Mouse (Mus musculus) neural tube, embryonic 14.5 days (tissue): ENCODE measurements around the gene Adgrl3. TPM values are rescaled to one million over a fixed set of nuclear protein-coding genes. Genes with fewer than 3 reads are reported as not detected.

Experiments used
- ATAC-seq: fragments of 200-750 bp; cut with Nextera tagmentation; 2 replicates; pipeline ENCODE4 v1.8.0; 2017; ENCODE audit warnings: low read depth, mild to moderate bottlenecking, moderate TSS enrichment, moderate library complexity
- H3K27ac ChIP-seq: fragments of 300-500 bp; sonication (generic); 2 replicates; pipeline ENCODE4 v1.5.1; 2014; ENCODE audit warnings: low read depth, mild to moderate bottlenecking, control low read depth, low read length, moderate library complexity, mixed read lengths
- H3K27me3 ChIP-seq: fragments of 300-500 bp; sonication (generic); 2 replicates; pipeline ENCODE4 v1.6.1; 2014; ENCODE audit warnings: low read length; ENCODE audit not compliant: control insufficient read depth, insufficient read depth
- H3K36me3 ChIP-seq: fragments of 300-500 bp; sonication (generic); 2 replicates; pipeline ENCODE4 v1.6.1; 2014; ENCODE audit warnings: low read length, mixed read lengths; ENCODE audit not compliant: control insufficient read depth, insufficient read depth
- H3K4me1 ChIP-seq: fragments of 300-500 bp; sonication (generic); 2 replicates; pipeline ENCODE4 v1.6.1; 2014; ENCODE audit warnings: low read length; ENCODE audit not compliant: control insufficient read depth, insufficient read depth
- H3K4me2 ChIP-seq: fragments of 300-500 bp; sonication (generic); 2 replicates; pipeline ENCODE4 v1.6.1; 2014; ENCODE audit warnings: mild to moderate bottlenecking, low read depth, low read length, control low read depth
- H3K4me3 ChIP-seq: fragments of 300-500 bp; sonication (generic); 2 replicates; pipeline ENCODE4 v1.5.1; 2014; ENCODE audit warnings: low read depth, low read length, control low read depth, mixed read lengths
- H3K9ac ChIP-seq: fragments of 300-500 bp; sonication (generic); replicated peaks from 2 replicates; pipeline ENCODE4 v1.6.1; 2014; ENCODE audit warnings: low read depth, mild to moderate bottlenecking, control low read depth, low read length, mixed read lengths
- H3K9me3 ChIP-seq: fragments of 300-500 bp; sonication (generic); 2 replicates; pipeline ENCODE4 v1.6.1; 2016; ENCODE audit warnings: low read length; ENCODE audit not compliant: control insufficient read depth
- WGBS: fragments of 180-500 bp; shearing (Covaris S2); extraction: QIAGEN DNeasy Blood & Tissue Kit; methylation state at CpG from one replicate; pipeline ENCODE4 v1.1.7; 2014; 5-methylcytosine and 5-hydroxymethylcytosine counted together
- polyA plus RNA-seq: library from polyadenylated mRNA; unstranded; fragments of >200 nt; fragmentation: Nextera tagmentation; extraction: Ambion mirVana; gene quantifications from 2 replicates; pipeline ENCODE4 v1.2.1, GENCODE M21; 2014

Adgrl3 gene
- polyA plus RNA-seq, 1 experiment from 2014 or later: 98.7 TPM

DNA sequence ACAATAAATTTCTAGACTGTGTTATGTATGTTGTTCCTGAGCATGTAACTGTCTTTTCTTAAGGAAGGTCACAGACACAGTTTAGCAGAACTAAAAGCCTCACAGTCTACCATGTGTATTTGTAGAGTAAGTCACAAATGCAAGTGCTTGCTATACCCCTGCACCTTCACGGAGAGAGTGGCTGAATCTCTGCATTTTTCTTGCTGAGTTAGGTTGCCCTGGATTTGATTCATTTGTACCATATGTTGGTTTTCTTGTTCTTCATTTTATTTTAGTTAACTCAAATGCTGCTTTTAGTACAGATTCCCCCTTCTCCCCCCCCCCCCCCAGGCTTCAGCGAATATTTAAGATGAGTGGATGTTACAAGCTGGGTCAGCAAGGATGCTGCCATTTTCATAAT is 68.7 kb downstream of the Adgrl3 start:
- H3K9me3 ChIP-seq: no peaks in the 10 kb centered on the region
- H3K4me3 ChIP-seq: no peak overlapping the region
- H3K4me1 ChIP-seq: no peaks in the 10 kb centered on the region
- WGBS: 82% methylated on average over 2 of the region's 2 CpGs
- no peak overlapping the region for H3K9ac ChIP-seq
- H3K4me2 ChIP-seq: no peak overlapping the region
- H3K27me3 ChIP-seq: no peaks in the 10 kb centered on the region
- H3K27ac ChIP-seq: no peak overlapping the region
- no peak for ATAC-seq
- H3K36me3 ChIP-seq: no peaks in the 10 kb centered on the region

DNA sequence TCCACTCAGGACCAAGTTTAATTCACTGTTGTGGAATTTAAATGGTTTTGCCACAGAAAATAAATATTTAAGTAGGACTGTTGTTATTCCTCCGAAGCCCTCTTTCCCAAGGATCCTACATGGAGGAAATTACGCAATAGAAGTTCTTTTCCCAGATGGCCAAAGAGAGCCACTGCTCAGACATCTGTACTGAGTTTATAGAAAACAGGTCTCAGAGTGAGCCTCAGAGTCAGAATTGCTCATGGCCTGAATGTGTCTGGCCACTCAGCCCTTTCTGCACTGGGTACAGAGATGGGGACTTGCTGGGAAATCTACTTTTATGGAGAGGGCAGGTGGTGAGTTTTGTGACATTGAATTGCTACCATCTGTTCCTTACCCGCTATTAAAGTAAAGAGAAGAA is 74.7 kb downstream of the Adgrl3 start:
- H3K4me3 ChIP-seq: no peak overlapping the region
- 83% methylated on average over 3 of the region's 3 CpGs for WGBS
- H3K27ac ChIP-seq: no peak overlapping the region
- no peak for ATAC-seq
- H3K27me3 ChIP-seq: no peaks in the 10 kb centered on the region
- no peaks in the 10 kb centered on the region for H3K4me1 ChIP-seq
- no peaks in the 10 kb centered on the region for H3K36me3 ChIP-seq
- H3K4me2 ChIP-seq: no peak overlapping the region
- no peaks in the 10 kb centered on the region for H3K9me3 ChIP-seq
- H3K9ac ChIP-seq: no peak overlapping the region

DNA sequence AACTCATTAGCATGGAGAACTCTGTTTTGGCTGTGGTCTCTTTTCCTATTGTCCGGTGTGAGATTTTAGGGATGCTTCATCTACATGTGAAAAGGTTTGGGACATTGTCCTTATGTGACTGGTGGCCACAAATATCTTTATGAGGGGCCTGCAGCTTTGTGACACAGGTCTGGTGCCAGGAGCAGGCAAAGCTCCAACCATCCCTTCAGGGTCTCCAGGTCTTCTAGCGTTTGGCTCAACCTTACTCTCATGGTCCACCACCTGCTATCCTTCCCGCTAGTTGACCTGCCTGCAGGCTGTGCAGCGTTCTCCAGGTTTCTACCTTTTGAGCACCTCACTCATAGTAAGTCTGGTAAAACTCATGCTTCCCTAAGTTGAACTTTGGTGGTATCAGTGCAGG is 77.2 kb downstream of the Adgrl3 start:
- no peak overlapping the region for H3K27ac ChIP-seq
- H3K4me1 ChIP-seq: no peaks in the 10 kb centered on the region
- H3K4me3 ChIP-seq: no peak overlapping the region
- H3K9ac ChIP-seq: no peak overlapping the region
- no peaks in the 10 kb centered on the region for H3K27me3 ChIP-seq
- no peak for ATAC-seq
- 92% methylated on average over 4 of the region's 4 CpGs for WGBS
- H3K36me3 ChIP-seq: no peaks in the 10 kb centered on the region
- no peak overlapping the region for H3K4me2 ChIP-seq
- H3K9me3 ChIP-seq: no peaks in the 10 kb centered on the region

DNA sequence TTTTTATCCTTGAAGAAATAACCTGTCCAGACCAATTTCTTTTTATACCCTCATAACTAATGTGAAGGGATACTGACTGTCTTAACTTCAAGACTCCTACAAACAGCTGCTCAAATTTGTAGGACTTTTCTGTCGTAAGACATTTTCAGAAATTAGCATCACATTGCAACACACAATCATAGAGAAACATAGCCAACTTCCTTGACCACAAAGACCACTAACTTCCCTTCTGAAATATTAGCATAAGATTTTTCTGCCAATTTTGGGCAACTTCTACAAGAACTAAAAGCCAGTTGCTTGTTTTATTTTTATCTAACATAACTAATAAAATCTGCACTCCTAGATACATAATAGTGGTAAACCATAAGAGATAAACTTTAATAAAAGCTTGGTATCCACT is 87.5 kb downstream of the Adgrl3 start:
- no peaks in the 10 kb centered on the region for H3K9me3 ChIP-seq
- no peak overlapping the region for H3K9ac ChIP-seq
- no peaks in the 10 kb centered on the region for H3K4me1 ChIP-seq
- WGBS: 94% methylated on average over 1 of the region's 1 CpGs
- H3K4me2 ChIP-seq: no peak overlapping the region
- H3K4me3 ChIP-seq: no peak overlapping the region
- no peaks in the 10 kb centered on the region for H3K27me3 ChIP-seq
- ATAC-seq: no peak
- no peak overlapping the region for H3K27ac ChIP-seq
- no peaks in the 10 kb centered on the region for H3K36me3 ChIP-seq

- Histone ChIP-seq H3K9ac (no peak overlapping the region), H3K4me2 (no peak overlapping the region), H3K9me3 (no peaks in the 10 kb centered on the region), H3K4me3 (no peak overlapping the region), H3K27ac (no peak overlapping the region), H3K4me1 (0 out of 2 replicates have a peak, but pooled peaks cover 4% of the 10 kb centered on the region), H3K27me3 (no peaks in the 10 kb centered on the region), H3K36me3 (no peaks in the 10 kb centered on the region)
- no peak for ATAC-seq
- WGBS: 22% methylated on average over 4 of the region's 4 CpGs
Observed at GRCm38 (mm10) chr5:81124483-81124882, 104.5 kb downstream of the Adgrl3 start.

- Histone ChIP-seq H3K4me3 (no peak overlapping the region), H3K27me3 (no peaks in the 10 kb centered on the region), H3K4me2 (no peak overlapping the region), H3K27ac (no peak overlapping the region), H3K36me3 (no peaks in the 10 kb centered on the region), H3K9me3 (no peaks in the 10 kb centered on the region), H3K9ac (no peak overlapping the region), H3K4me1 (0 out of 2 replicates have a peak, but pooled peaks cover 6% of the 10 kb centered on the region)
- ATAC-seq: no peak
- WGBS: 57% methylated on average over 3 of the region's 3 CpGs
Observed at GRCm38 (mm10) chr5:81127639-81128038, 107.7 kb downstream of the Adgrl3 start.

- no peaks in the 10 kb centered on the region for H3K4me1 ChIP-seq
- 64% methylated on average over 1 of the region's 1 CpGs for WGBS
- H3K27ac ChIP-seq: no peak overlapping the region
- no peaks in the 10 kb centered on the region for H3K9me3 ChIP-seq
- no peak for ATAC-seq
- no peak overlapping the region for H3K4me3 ChIP-seq
- no peak overlapping the region for H3K4me2 ChIP-seq
- no peaks in the 10 kb centered on the region for H3K27me3 ChIP-seq
- no peak overlapping the region for H3K9ac ChIP-seq
- no peaks in the 10 kb centered on the region for H3K36me3 ChIP-seq
Observed at GRCm38 (mm10) chr5:81136394-81136793, 116.5 kb downstream of the Adgrl3 start.

- no peak overlapping the region for H3K4me2 ChIP-seq
Observed at GRCm38 (mm10) chr5:81155791-81156190, 135.9 kb downstream of the Adgrl3 start.

GRCm38 (mm10) chr5:81156281-81156680 is 136.3 kb downstream of the Adgrl3 start:
- no peak for ATAC-seq
- Histone ChIP-seq H3K27me3 (no peaks in the 10 kb centered on the region), H3K4me1 (no peaks in the 10 kb centered on the region), H3K9ac (no peak overlapping the region), H3K4me3 (no peak overlapping the region), H3K9me3 (no peaks in the 10 kb centered on the region), H3K36me3 (no peaks in the 10 kb centered on the region), H3K4me2 (no peak overlapping the region), H3K27ac (no peak overlapping the region)
- 40% methylated on average over 2 of the region's 2 CpGs for WGBS

More at GRCm38 (mm10) chr5:81155791-81156190, 135.9 kb downstream of the Adgrl3 start:
- no peaks in the 10 kb centered on the region for H3K9me3 ChIP-seq
- no peak overlapping the region for H3K27ac ChIP-seq
- no peaks in the 10 kb centered on the region for H3K36me3 ChIP-seq
- no peak overlapping the region for H3K4me3 ChIP-seq
- 47% methylated on average over 12 of the region's 12 CpGs for WGBS
- ATAC-seq: no peak; the same call in 1 of the 2 replicates
- no peaks in the 10 kb centered on the region for H3K27me3 ChIP-seq
- H3K4me1 ChIP-seq: no peaks in the 10 kb centered on the region
- H3K9ac ChIP-seq: no peak overlapping the region

DNA sequence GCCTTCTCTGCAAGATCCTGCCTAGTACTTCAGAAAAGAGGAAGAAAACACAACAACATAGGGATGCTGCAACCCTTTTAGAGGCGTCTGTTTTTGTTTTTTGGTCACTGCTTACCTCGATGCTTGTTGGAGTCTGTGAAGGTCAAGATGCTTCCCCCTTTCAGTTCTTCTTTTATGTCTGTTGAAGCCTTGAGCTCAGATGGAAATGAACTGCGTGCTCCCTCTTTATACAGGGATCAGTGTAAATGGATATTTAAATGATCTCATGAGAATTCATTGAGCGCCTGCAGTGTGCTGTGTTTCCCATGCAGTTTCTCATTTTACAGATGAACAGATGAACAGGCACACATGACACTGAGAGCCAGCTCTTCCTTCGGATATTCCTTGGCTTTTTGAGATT is 136.9 kb downstream of the Adgrl3 start:
- Histone ChIP-seq H3K4me3 (no peak overlapping the region), H3K36me3 (no peaks in the 10 kb centered on the region), H3K4me2 (no peak overlapping the region), H3K27me3 (no peaks in the 10 kb centered on the region), H3K9ac (no peak overlapping the region), H3K27ac (no peak overlapping the region), H3K4me1 (no peaks in the 10 kb centered on the region), H3K9me3 (no peaks in the 10 kb centered on the region)
- WGBS: 32% methylated on average over 5 of the region's 5 CpGs
- ATAC-seq: no peak
